Mouse (Mus musculus) regulatory T cell (primary cell): ENCODE data around the gene 0610040J01Rik.

Source experiments
- in situ Hi-C: fragments of 300-600 bp; cut with MboI, MseI; formaldehyde crosslinking; loops from one replicate; pipeline ENCODE4 v1.15.1; 2025; ENCODE audit warnings: high pct_unique_total_duplicates

Gene 0610040J01Rik

GRCm38 (mm10) chr5:63897820-63898110 lies 85.6 kb downstream of the 0610040J01Rik start:
- in situ Hi-C loops = no loop called here

GRCm38 (mm10) chr5:63903329-63903728 lies 91.2 kb downstream of the 0610040J01Rik start:
- in situ Hi-C loops = loop anchor here (10.0 to 25.0 kb wide), 3 partner anchors 191 to 934 kb away; partner anchors contain the start of gene Pgm2

GRCm38 (mm10) chr5:63906149-63907093 lies 94.3 kb downstream of the 0610040J01Rik start:
- in situ Hi-C loops = loop anchor here (10.0 to 25.0 kb wide), 3 partner anchors 188 to 931 kb away; partner anchors contain the start of gene Pgm2

GRCm38 (mm10) chr5:63907513-63907912 lies 95.3 kb downstream of the 0610040J01Rik start:
- in situ Hi-C loops = loop anchor here (10.0 to 25.0 kb wide), 3 partner anchors 187 to 930 kb away; partner anchors contain the start of gene Pgm2

GRCm38 (mm10) chr5:63910171-63910960 lies 98.2 kb downstream of the 0610040J01Rik start:
- in situ Hi-C loops = loop anchor here (25.0 kb wide), 2 partner anchors 352 to 927 kb away; no protein-coding TSS in a partner anchor

- in situ Hi-C loops = loop anchor here (25.0 kb wide), 2 partner anchors 347 to 922 kb away; no protein-coding TSS in a partner anchor
Measured at GRCm38 (mm10) chr5:63914896-63915295, 102.7 kb downstream of the 0610040J01Rik start.

- in situ Hi-C loops = loop anchor here (25.0 kb wide), 2 partner anchors 346 to 921 kb away; no protein-coding TSS in a partner anchor
Measured at GRCm38 (mm10) chr5:63916457-63917139, 104.4 kb downstream of the 0610040J01Rik start.

- in situ Hi-C loops = loop anchor here (25.0 kb wide), 2 partner anchors 344 to 919 kb away; no protein-coding TSS in a partner anchor
Measured at GRCm38 (mm10) chr5:63918201-63918600, 106.0 kb downstream of the 0610040J01Rik start.

- in situ Hi-C loops = loop anchor here (25.0 kb wide), 2 partner anchors 339 to 914 kb away; no protein-coding TSS in a partner anchor
Measured at GRCm38 (mm10) chr5:63923305-63924025, 111.3 kb downstream of the 0610040J01Rik start.

- in situ Hi-C loops = no loop called here
Measured at GRCm38 (mm10) chr5:63925035-63925628, 113.0 kb downstream of the 0610040J01Rik start.

- in situ Hi-C loops = no loop called here
Measured at GRCm38 (mm10) chr5:63930824-63931358, 118.7 kb downstream of the 0610040J01Rik start.

- in situ Hi-C loops = no loop called here
Measured at GRCm38 (mm10) chr5:63932829-63933228, 120.7 kb downstream of the 0610040J01Rik start.

- in situ Hi-C loops = no loop called here
Measured at GRCm38 (mm10) chr5:63935581-63935980, 123.4 kb downstream of the 0610040J01Rik start.

- in situ Hi-C loops = no loop called here
Measured at GRCm38 (mm10) chr5:63936740-63937139, 124.6 kb downstream of the 0610040J01Rik start.

- in situ Hi-C loops = no loop called here
Measured at GRCm38 (mm10) chr5:63938575-63938974, 126.4 kb downstream of the 0610040J01Rik start.

GRCm38 (mm10) chr5:63941891-63942290 lies 129.7 kb downstream of the 0610040J01Rik start:
- in situ Hi-C loops = no loop called here

GRCm38 (mm10) chr5:63943291-63943690 lies 131.1 kb downstream of the 0610040J01Rik start:
- in situ Hi-C loops = no loop called here

- in situ Hi-C loops = no loop called here
Measured at GRCm38 (mm10) chr5:63947526-63947925, 135.4 kb downstream of the 0610040J01Rik start.

GRCm38 (mm10) chr5:63949195-63949594 lies 137.0 kb downstream of the 0610040J01Rik start:
- in situ Hi-C loops = no loop called here
